Mouse (Mus musculus) thymus, adult 2 months (tissue): Measurements from ENCODE around the gene Dnah1.

ENCODE experiments used
- CTCF ChIP-seq: fragments of 200-500 bp; IDR thresholded peaks from 2 replicates; pipeline ENCODE4 v1.5.1; 2012; ENCODE audit warnings: mild to moderate bottlenecking, control low read depth, low read length, moderate library complexity, borderline replicate concordance; ENCODE audit not compliant: control insufficient read depth, poor library complexity, insufficient read depth; ENCODE audit errors: extremely low read depth
- POLR2A ChIP-seq: fragments of 200-500 bp; IDR thresholded peaks from 2 replicates; pipeline ENCODE4 v1.6.1; 2012; ENCODE audit warnings: mild to moderate bottlenecking, low read length, control low read depth, moderate library complexity; ENCODE audit not compliant: control insufficient read depth, poor library complexity, insufficient read depth; ENCODE audit errors: extremely low read depth

DNA sequence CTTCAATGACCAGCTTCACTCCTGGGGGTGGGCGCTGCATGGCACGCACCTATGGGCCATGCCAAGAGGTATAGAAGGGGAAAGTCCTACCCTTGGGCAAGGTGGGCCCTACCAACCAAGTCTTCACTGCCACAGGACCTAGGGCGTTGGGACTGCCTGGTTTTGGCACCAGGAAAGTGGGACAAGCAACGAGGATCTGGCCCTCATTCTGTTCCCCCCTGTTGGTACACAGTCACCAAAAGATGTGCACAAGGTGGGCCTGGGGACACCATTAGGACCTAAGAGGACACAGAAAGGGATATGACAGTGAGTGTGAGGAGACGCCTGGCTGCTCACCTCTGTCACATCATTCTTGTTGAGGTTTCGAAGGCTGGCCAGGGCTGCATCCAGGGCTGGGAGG is 52.6 kb downstream of the Dnah1 start:
- TF ChIP-seq CTCF (no peak), POLR2A (no peak)
